Mouse (Mus musculus) bone marrow, adult 2 months (tissue): ENCODE data around the gene Spp1.

Source experiments
- CTCF ChIP-seq: fragments of 200-500 bp; IDR thresholded peaks from 2 replicates; pipeline ENCODE4 v1.5.1; 2011; ENCODE audit warnings: low read length, control low read depth; ENCODE audit not compliant: control insufficient read depth, insufficient read depth
- POLR2A ChIP-seq: fragments of 200-500 bp; IDR thresholded peaks from 2 replicates; pipeline ENCODE4 v1.6.1; 2011; ENCODE audit warnings: low read depth, mild to moderate bottlenecking, control low read depth, low read length, borderline replicate concordance; ENCODE audit not compliant: control insufficient read depth

DNA sequence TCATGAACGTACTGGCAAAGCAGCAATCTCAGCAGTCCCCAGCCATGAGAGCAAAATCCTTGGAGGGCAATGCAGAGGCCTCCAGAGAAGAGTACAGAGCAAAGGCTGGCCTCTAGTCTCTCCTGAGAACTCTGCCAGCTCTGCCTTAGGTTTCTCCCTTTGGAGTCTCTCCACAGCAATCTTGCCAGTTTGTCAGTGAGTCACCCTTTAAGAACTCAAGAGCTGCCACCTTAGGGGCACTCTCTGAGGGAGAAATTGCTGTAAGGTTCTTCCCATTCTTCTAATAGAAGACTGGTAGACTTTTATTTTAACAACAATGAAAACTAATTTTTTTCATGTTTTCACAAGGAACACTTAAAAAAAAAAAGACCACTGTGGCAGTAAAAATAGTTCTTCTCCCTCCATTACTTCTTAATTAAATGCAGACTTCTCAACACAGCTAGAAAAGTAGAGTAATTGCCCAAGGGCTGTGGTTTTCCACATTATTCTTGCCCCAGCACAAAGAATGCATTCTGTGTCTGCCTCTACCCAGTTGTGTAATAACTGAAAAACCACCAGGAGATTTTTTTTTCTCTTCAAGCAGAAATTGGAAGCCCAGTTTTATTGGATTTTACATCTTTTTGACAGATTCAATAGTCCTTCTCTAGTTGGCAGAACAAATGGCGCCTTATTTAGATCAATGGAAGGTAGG is 27.2 kb upstream of the Spp1 start:
- TF ChIP-seq POLR2A (no peak), CTCF (no peak)
